Mouse (Mus musculus) G1E-ER4 (cell line): ENCODE data around the gene Nrarp. TPM values are rescaled to one million over a fixed set of nuclear protein-coding genes. Genes with fewer than 3 reads are reported as not detected.

Experiments used
- GATA1 ChIP-seq: IDR thresholded peaks from one replicate; pipeline ENCODE4 v1.8.0; 2012; ENCODE audit warnings: low read length, inconsistent platforms
- polyA plus RNA-seq: library from polyadenylated mRNA; stranded (reverse); fragments of >175 nt; gene quantifications from 2 replicates; pipeline ENCODE4 v1.2.3, GENCODE M21; 2012

Nrarp gene
- polyA plus RNA-seq, 1 experiment = not detected

DNA sequence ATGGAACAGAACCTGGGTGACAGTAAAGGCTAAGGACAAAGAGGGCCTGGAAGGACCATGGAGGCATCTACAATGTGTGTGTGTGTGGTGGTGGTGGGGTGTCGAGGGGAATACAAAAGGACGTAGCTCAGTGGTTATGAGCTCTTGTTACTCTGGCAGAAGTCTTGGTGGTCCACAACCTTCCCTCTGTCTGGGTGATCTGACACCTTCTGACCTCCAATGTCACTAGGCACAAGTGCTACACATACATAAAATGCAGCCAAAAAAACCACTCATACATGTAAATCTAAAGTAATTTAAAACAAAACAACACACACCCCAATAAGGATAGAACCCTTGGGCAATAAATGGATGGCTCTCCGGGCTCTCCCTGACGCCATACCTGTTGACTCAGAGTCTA lies 46.8 kb downstream of the Nrarp start:
- TF ChIP-seq GATA1 = no peak

DNA sequence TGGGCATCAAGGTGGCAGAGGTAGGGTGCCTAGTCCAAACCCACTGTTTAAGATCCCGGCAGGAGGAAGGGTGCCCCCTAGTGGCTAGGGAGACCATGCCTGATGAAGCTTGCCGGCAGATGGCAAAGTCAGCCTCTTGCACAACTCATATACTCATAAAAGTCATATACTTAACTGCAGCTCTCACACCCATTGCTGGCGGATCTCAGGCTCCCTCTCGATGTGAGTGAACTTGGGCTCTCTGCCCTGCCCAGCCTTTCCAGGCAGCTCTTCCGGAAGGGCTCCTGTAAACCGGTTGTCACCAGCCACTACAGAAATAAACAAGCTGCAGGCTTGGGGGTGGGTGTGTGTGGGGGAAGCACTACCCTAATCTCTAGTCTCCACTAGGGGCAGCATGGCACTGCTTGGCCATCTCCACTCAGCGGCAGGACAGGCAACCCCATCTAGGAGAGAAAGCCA lies 47.9 kb downstream of the Nrarp start:
- no peak for TF ChIP-seq GATA1

- no peak for TF ChIP-seq GATA1
Observed at GRCm38 (mm10) chr2:25228995-25229530, 48.5 kb downstream of the Nrarp start.

GRCm38 (mm10) chr2:25229582-25229981 lies 49.0 kb downstream of the Nrarp start:
- no peak for TF ChIP-seq GATA1

- no peak for TF ChIP-seq GATA1
Observed at GRCm38 (mm10) chr2:25230581-25230980, 50.0 kb downstream of the Nrarp start.

GRCm38 (mm10) chr2:25231038-25231437 lies 50.5 kb downstream of the Nrarp start:
- TF ChIP-seq GATA1 = no peak

Other genes with a start within 250 kb of the Nrarp start
- gene Arrdc1, start 245.5 kb upstream of the Nrarp start, polyA plus RNA-seq = 28.2 and 39.2 TPM in 2 replicates
- 16.5 and 19.4 TPM in 2 replicates for gene Zmynd19, start 231.0 kb upstream of the Nrarp start, polyA plus RNA-seq
- 18.6 and 22.4 TPM in 2 replicates for gene Dph7, start 218.4 kb upstream of the Nrarp start, polyA plus RNA-seq
- gene Mrpl41, start 205.7 kb upstream of the Nrarp start, polyA plus RNA-seq = 27.3 and 76.2 TPM in 2 replicates
- 4.0 TPM in 2 replicates for gene Pnpla7, start 204.7 kb upstream of the Nrarp start, polyA plus RNA-seq
- 51.6 and 56.3 TPM in 2 replicates for gene Nsmf, start 126.4 kb upstream of the Nrarp start, polyA plus RNA-seq
- not detected in 2 replicates for gene Entpd8, start 100.5 kb upstream of the Nrarp start, polyA plus RNA-seq
- gene Noxa1, start 85.6 kb upstream of the Nrarp start, polyA plus RNA-seq = 0.06 and 0.18 TPM in 2 replicates
- 9.9 and 11.1 TPM in 2 replicates for gene Tor4a, start 16.1 kb downstream of the Nrarp start, polyA plus RNA-seq
- gene Nelfb, start 30.7 kb downstream of the Nrarp start, polyA plus RNA-seq = 26.4 and 34.1 TPM in 2 replicates
- gene Stpg3, start 33.9 kb downstream of the Nrarp start, polyA plus RNA-seq = not detected in 2 replicates
- 0.09 TPM in 1 of 2 replicates, not detected in the other for gene Fam166a, start 38.0 kb downstream of the Nrarp start, polyA plus RNA-seq
- 462 and 587 TPM in 2 replicates for gene Tubb4b, start 43.9 kb downstream of the Nrarp start, polyA plus RNA-seq
- not detected in 2 replicates for gene Slc34a3, start 53.6 kb downstream of the Nrarp start, polyA plus RNA-seq
- gene Rnf224, start 56.0 kb downstream of the Nrarp start, polyA plus RNA-seq = 0.04 and 0.10 TPM in 2 replicates
- 23.1 and 29.3 TPM in 2 replicates for gene Rnf208, start 61.5 kb downstream of the Nrarp start, polyA plus RNA-seq
- not detected in 2 replicates for gene Cysrt1, start 61.7 kb downstream of the Nrarp start, polyA plus RNA-seq
- 0.97 and 2.3 TPM in 2 replicates for gene AL732309.1, start 66.1 kb downstream of the Nrarp start, polyA plus RNA-seq
- 11.3 and 16.5 TPM in 2 replicates for gene Tmem203, start 74.7 kb downstream of the Nrarp start, polyA plus RNA-seq
- 56.1 and 69.7 TPM in 2 replicates for gene Tprn, start 81.9 kb downstream of the Nrarp start, polyA plus RNA-seq
- gene Ssna1, start 91.7 kb downstream of the Nrarp start, polyA plus RNA-seq = 196 and 198 TPM in 2 replicates
- gene Anapc2, start 91.7 kb downstream of the Nrarp start, polyA plus RNA-seq = 25.4 and 26.3 TPM in 2 replicates
- gene Tmem210, start 107.4 kb downstream of the Nrarp start, polyA plus RNA-seq = not detected in 2 replicates
- not detected in 2 replicates for gene Lrrc26, start 109.2 kb downstream of the Nrarp start, polyA plus RNA-seq
- gene Grin1, start 138.4 kb downstream of the Nrarp start, polyA plus RNA-seq = 0.09 and 0.18 TPM in 2 replicates
- gene Man1b1, start 151.6 kb downstream of the Nrarp start, polyA plus RNA-seq = 18.5 and 26.0 TPM in 2 replicates
- 5.0 and 7.6 TPM in 2 replicates for gene Dpp7, start 175.6 kb downstream of the Nrarp start, polyA plus RNA-seq
- gene Uap1l1, start 184.9 kb downstream of the Nrarp start, polyA plus RNA-seq = 36.3 and 46.3 TPM in 2 replicates
- 139 and 187 TPM in 2 replicates for gene Sapcd2, start 191.6 kb downstream of the Nrarp start, polyA plus RNA-seq
- gene Entpd2, start 215.1 kb downstream of the Nrarp start, polyA plus RNA-seq = not detected in 2 replicates
- gene Npdc1, start 218.6 kb downstream of the Nrarp start, polyA plus RNA-seq = not detected in 2 replicates
- not detected in 2 replicates for gene Fut7, start 242.5 kb downstream of the Nrarp start, polyA plus RNA-seq
- 9.2 and 9.9 TPM in 2 replicates for gene Abca2, start 247.9 kb downstream of the Nrarp start, polyA plus RNA-seq